Mouse (Mus musculus) G1E (cell line): Measurements from ENCODE around the gene Rxfp4. TPM values are rescaled to one million over a fixed set of nuclear protein-coding genes. Genes with fewer than 3 reads are reported as not detected.
A peak's percentile ranks its signal among the peaks of the same experiment; 100 is the strongest.

Experiments used
- ATAC-seq: 2 replicates; pipeline ENCODE4 v1.8.0; 2016; ENCODE audit warnings: mild to moderate bottlenecking; ENCODE audit not compliant: insufficient number of reproducible peaks, poor library complexity, low FRiP score, severe bottlenecking; ENCODE audit errors: extremely low read depth
- DNase-seq: peaks from one replicate; pipeline ENCODE4 v3.0.0; 2012; ENCODE audit warnings: low spot score
- H3K27me3 ChIP-seq: 2 replicates; pipeline ENCODE4 v1.6.1; 2012; ENCODE audit warnings: mild to moderate bottlenecking, low read length, inconsistent platforms; ENCODE audit not compliant: insufficient read depth
- H3K36me3 ChIP-seq: replicated peaks from 2 replicates; pipeline ENCODE3; 2012; ENCODE audit warnings: mild to moderate bottlenecking, inconsistent platforms
- H3K4me1 ChIP-seq: 2 replicates; pipeline ENCODE4 v1.6.1; 2012; ENCODE audit warnings: low read depth, low read length, inconsistent platforms, mixed read lengths; ENCODE audit not compliant: insufficient read depth
- H3K4me3 ChIP-seq: 2 replicates; pipeline ENCODE4 v1.5.1; 2012; ENCODE audit warnings: low read depth, mild to moderate bottlenecking, inconsistent platforms, low read length, moderate library complexity, mixed read lengths
- H3K9me3 ChIP-seq: replicated peaks from 2 replicates; pipeline ENCODE4 v1.6.1; 2012; ENCODE audit warnings: inconsistent platforms
- CTCF ChIP-seq: IDR thresholded peaks from 2 replicates; pipeline ENCODE4 v1.5.1; 2012; ENCODE audit warnings: low read depth, low read length, inconsistent platforms, mixed read lengths
- GATA1 ChIP-seq: IDR thresholded peaks from 2 replicates; pipeline ENCODE4 v1.6.1; 2012; ENCODE audit warnings: borderline replicate concordance, low read length, inconsistent platforms, mixed read lengths
- GATA2 ChIP-seq: IDR thresholded peaks from 2 replicates; pipeline ENCODE4 v1.6.1; 2012; ENCODE audit warnings: low read depth, low read length, inconsistent platforms, borderline replicate concordance
- POLR2AphosphoS5 ChIP-seq: IDR thresholded peaks from 2 replicates; pipeline ENCODE4 v1.6.1; 2012; ENCODE audit warnings: low read depth, low read length, inconsistent platforms; ENCODE audit not compliant: insufficient replicate concordance
- TAL1 ChIP-seq: conservative IDR thresholded peaks from 2 replicates; pipeline ENCODE4 v1.6.1; 2012; ENCODE audit warnings: low read depth, low read length, inconsistent platforms, mixed read lengths
- polyA plus RNA-seq: library from polyadenylated mRNA; stranded (reverse); fragments of >175 nt; gene quantifications from 2 replicates; pipeline ENCODE4 v1.2.3, GENCODE M21; 2012
- total RNA-seq, 2 experiments: library from RNA; stranded (forward) in 1 of 2; stranded (reverse) in 1 of 2; fragments of 200-1000 nt in 1 of 2; fragments of >200 nt in 1 of 2; fragmentation: Nextera tagmentation in 1 of 2; gene quantifications; 2 replicates each; pipeline ENCODE4 v1.2.3; 2014 to 2017

The Rxfp4 gene
- total and polyA plus RNA-seq, 3 experiments = not detected

- no peaks in the 10 kb centered on the region for H3K4me1 ChIP-seq
- no peak for ATAC-seq
- H3K36me3 ChIP-seq = peaks cover 93% of the 10 kb centered on the region
- H3K9me3 ChIP-seq = no peaks in the 10 kb centered on the region
- no peak overlapping the region for H3K4me3 ChIP-seq
- no peaks in the 10 kb centered on the region for H3K27me3 ChIP-seq
- DNase-seq = no peak
- no peak for TF ChIP-seq CTCF
- TF ChIP-seq TAL1 = no peak
- no peak for TF ChIP-seq POLR2AphosphoS5
- TF ChIP-seq GATA2 = no peak
- no peak for TF ChIP-seq GATA1
Measured at GRCm38 (mm10) chr3:88639239-88639638, 13.7 kb downstream of the Rxfp4 start.

- DNase-seq (no peak), ATAC-seq (no peak)
- H3K27me3 ChIP-seq = no peaks in the 10 kb centered on the region
Measured at GRCm38 (mm10) chr3:88637134-88637533, 15.8 kb downstream of the Rxfp4 start.

GRCm38 (mm10) chr3:88636555-88636986 is 16.4 kb downstream of the Rxfp4 start:
- Histone ChIP-seq H3K27me3 (no peaks in the 10 kb centered on the region), H3K36me3 (peaks cover 93% of the 10 kb centered on the region), H3K9me3 (no peaks in the 10 kb centered on the region), H3K4me3 (no peak overlapping the region), H3K4me1 (peaks cover 6% of the 10 kb centered on the region)
- ATAC-seq (no peak), DNase-seq (no peak)
- TF ChIP-seq CTCF = no peak
- TF ChIP-seq TAL1 = no peak
- no peak for TF ChIP-seq GATA1
- TF ChIP-seq POLR2AphosphoS5 = no peak
- TF ChIP-seq GATA2 = no peak

More at GRCm38 (mm10) chr3:88637134-88637533, 15.8 kb downstream of the Rxfp4 start:
- no peak for TF ChIP-seq POLR2AphosphoS5
- no peak for TF ChIP-seq CTCF
- TF ChIP-seq GATA2 = no peak
- TF ChIP-seq TAL1 = no peak
- no peak for TF ChIP-seq GATA1
- H3K9me3 ChIP-seq = no peaks in the 10 kb centered on the region
- 0 out of 2 replicates have a peak, but pooled peaks cover under 1% of the 10 kb centered on the region for H3K4me1 ChIP-seq
- H3K36me3 ChIP-seq = peaks cover 93% of the 10 kb centered on the region
- H3K4me3 ChIP-seq = no peak overlapping the region

GRCm38 (mm10) chr3:88635506-88636275 is 17.3 kb downstream of the Rxfp4 start:
- Histone ChIP-seq H3K9me3 (no peaks in the 10 kb centered on the region), H3K27me3 (no peaks in the 10 kb centered on the region), H3K36me3 (peaks cover 95% of the 10 kb centered on the region), H3K4me1 (peaks cover 11% of the 10 kb centered on the region), H3K4me3 (no peak overlapping the region)
- ATAC-seq = no peak
- DNase-seq = no peak
- TF ChIP-seq CTCF (no peak), GATA1 (no peak), TAL1 (no peak), GATA2 (no peak), POLR2AphosphoS5 (no peak)

- peaks cover 35% of the 10 kb centered on the region for H3K4me1 ChIP-seq
- no peak for TF ChIP-seq GATA2
- TF ChIP-seq POLR2AphosphoS5 = no peak
- TF ChIP-seq TAL1 = no peak
- TF ChIP-seq GATA1 = no peak
- TF ChIP-seq CTCF = no peak
- no peak overlapping the region for H3K4me3 ChIP-seq
- ATAC-seq (no peak), DNase-seq (no peak)
- H3K27me3 ChIP-seq = no peaks in the 10 kb centered on the region
- H3K36me3 ChIP-seq = peaks cover 98% of the 10 kb centered on the region
- H3K9me3 ChIP-seq = no peaks in the 10 kb centered on the region
Measured at GRCm38 (mm10) chr3:88633056-88633455, 19.9 kb downstream of the Rxfp4 start.

GRCm38 (mm10) chr3:88631921-88632587 is 20.9 kb downstream of the Rxfp4 start:
- DNase-seq = peak; percentile 60
- Histone ChIP-seq H3K36me3 (peaks cover 99% of the 10 kb centered on the region), H3K4me3 (no peak overlapping the region), H3K27me3 (no peaks in the 10 kb centered on the region), H3K9me3 (no peaks in the 10 kb centered on the region), H3K4me1 (peaks cover 43% of the 10 kb centered on the region)
- ATAC-seq = no peak
- TF ChIP-seq TAL1 (no peak), CTCF (peak; percentile 45; the same call in 1 of the 2 replicates), GATA2 (no peak), GATA1 (no peak)
